Mouse (Mus musculus): ENCODE measurements at regions not wholly inside any gene's neighbourhood (a gene's known extent, or its start where the extent isn't known, plus 50 kb on each side); places are given as distances from the start of the nearest gene placed in this dataset.

DNA sequence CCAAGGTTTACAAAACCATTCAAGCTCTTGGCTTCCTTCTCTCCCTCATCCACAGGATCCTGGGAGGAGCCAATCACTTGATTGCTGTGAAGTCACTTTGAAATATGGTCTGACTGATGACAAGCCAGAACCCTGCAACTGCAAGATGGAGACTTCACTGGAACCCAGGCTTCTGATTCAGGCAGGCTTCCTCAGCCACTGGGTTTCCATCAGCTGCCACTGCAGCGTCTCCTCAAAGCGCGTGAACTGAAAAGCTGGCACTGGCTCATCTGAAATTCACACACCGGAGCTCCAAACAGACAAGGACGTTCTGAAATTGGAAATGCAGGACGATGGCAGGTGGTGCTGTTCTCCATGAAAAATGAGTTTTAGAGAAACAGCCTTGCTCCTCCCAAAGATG, 280.1 kb upstream of the AI593442 start:
- TF ChIP-seq GATA1 (IDR thresholded peaks at IDR 0.05; ENCODE audit: borderline replicate concordance, low read length) = no peak
- TF ChIP-seq FLI1 (IDR thresholded peaks at IDR 0.05; ENCODE audit: low read length) = no peak

Measured in megakaryocyte, embryonic 14.5 days (primary cell).